Mouse (Mus musculus): ENCODE results near the gene Slfn5.

DNA sequence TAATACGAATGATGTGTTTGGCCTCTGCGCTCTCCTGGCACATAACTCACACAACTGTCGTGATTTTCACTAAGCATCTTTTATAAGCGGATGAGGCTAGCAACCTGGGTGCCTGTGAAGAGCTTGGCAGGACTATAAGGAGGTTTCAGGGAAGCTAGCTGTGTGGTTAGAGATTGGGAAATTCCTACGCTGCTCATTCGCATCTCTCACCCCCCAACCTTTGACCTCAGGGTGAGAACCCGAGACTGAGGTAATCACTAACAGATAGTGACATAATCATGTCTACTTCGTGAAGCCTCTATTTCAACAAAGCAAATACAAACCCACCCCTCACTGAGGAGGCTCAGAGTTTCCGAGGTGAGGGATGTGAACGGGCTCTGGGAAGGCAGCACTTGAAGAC is 30.4 kb upstream of the Slfn5 start:
- TF ChIP-seq CTCF (conservative IDR thresholded peaks at IDR 0.05; ENCODE audit: low read length) = no peak
- TF ChIP-seq NANOG (IDR thresholded peaks at IDR 0.05; ENCODE audit: borderline replicate concordance, low read length) = no peak
